Mouse (Mus musculus): ENCODE results near the gene Pld6.

GRCm38 (mm10) chr11:59809071-59809669 is 21.7 kb upstream of the Pld6 start:
- no peak for TF ChIP-seq CTCF (IDR thresholded peaks at IDR 0.05)
- no peak for TF ChIP-seq EP300 (IDR thresholded peaks at IDR 0.05)
